Mouse (Mus musculus): ENCODE data around the gene Cacna1c. TPM values are rescaled to one million over a fixed set of nuclear protein-coding genes. Genes with fewer than 3 reads are reported as not detected.

The Cacna1c gene
- polyA plus RNA-seq, 1 experiment = 16.7 TPM

DNA sequence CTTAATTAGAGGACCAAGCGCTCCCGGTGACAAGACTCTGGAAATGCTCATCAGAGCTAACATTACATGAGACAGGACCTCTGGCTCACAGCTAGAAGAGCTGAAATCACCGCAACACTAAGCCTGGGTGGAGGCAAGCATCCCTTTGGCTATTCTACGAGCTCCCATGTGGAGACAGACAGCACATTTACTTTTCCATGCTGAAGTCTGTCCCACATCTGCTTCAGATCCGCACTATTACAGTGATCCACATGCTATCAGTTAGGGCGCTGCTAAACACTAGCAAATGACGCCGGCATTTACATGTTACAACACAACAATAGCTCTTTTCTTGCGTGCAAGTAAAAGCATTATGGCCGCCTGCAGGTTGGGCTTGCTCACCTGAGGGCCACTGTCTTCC lies 178.7 kb downstream of the Cacna1c start:
- 85% methylated on average over 10 of the region's 10 CpGs for WGBS
- TF ChIP-seq POLR2A (IDR thresholded peaks at IDR 0.05; ENCODE audit: borderline replicate concordance, insufficient read depth, low read length) = no peak
- no peak for TF ChIP-seq CTCF (IDR thresholded peaks at IDR 0.05; ENCODE audit: borderline replicate concordance, insufficient read depth, low read depth, low read length)
- no peak overlapping the region for H3K27ac ChIP-seq (ENCODE audit: insufficient read depth, low read length)
- peaks cover 19% of the 10 kb centered on the region for H3K4me1 ChIP-seq (ENCODE audit: control insufficient read depth, insufficient read depth, low read length)
- no peaks in the 10 kb centered on the region for H3K27me3 ChIP-seq (ENCODE audit: control insufficient read depth, insufficient read depth, low read length)
- no peak for DNase-seq
- H3K4me3 ChIP-seq (replicated peaks; ENCODE audit: insufficient read depth, low read depth, low read length) = no peak overlapping the region

DNA sequence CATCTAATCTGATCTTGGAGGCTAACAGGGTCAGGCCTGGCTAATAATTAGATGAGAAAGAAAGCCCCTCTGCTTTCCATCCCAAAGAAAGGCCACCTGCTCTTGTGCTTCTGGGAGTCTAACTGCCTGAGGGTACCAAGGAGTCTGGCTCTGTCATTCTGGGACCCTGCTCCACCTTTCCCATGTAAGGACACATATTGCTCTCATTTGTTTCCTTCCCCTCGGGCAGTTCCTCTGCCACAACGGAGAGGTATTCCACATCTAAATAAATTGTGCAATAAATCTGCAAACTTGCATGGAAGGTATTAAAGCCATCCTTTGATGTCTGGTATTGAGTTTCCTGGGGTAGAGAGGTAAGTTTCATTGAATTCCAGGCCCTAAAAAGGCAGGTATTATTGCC lies 180.9 kb downstream of the Cacna1c start:
- peaks cover 15% of the 10 kb centered on the region for H3K4me1 ChIP-seq (ENCODE audit: control insufficient read depth, insufficient read depth, low read length)
- 84% methylated on average over 2 of the region's 2 CpGs for whole genome bisulfite sequencing

GRCm38 (mm10) chr6:119013168-119014098 lies 182.8 kb downstream of the Cacna1c start:
- TF ChIP-seq POLR2A (IDR thresholded peaks at IDR 0.05; ENCODE audit: borderline replicate concordance, insufficient read depth, low read length) (no peak), CTCF (IDR thresholded peaks at IDR 0.05; ENCODE audit: borderline replicate concordance, insufficient read depth, low read depth, low read length) (no peak)
- Histone ChIP-seq H3K27ac (ENCODE audit: insufficient read depth, low read length) (no peak overlapping the region), H3K4me3 (replicated peaks; ENCODE audit: insufficient read depth, low read depth, low read length) (no peak overlapping the region), H3K4me1 (ENCODE audit: control insufficient read depth, insufficient read depth, low read length) (peaks cover 15% of the 10 kb centered on the region), H3K27me3 (ENCODE audit: control insufficient read depth, insufficient read depth, low read length) (no peaks in the 10 kb centered on the region)
- DNase-seq = no peak
- WGBS = 90% methylated on average over 13 of the region's 13 CpGs

More for the DNA sequence above, 180.9 kb downstream of the Cacna1c start:
- Histone ChIP-seq H3K4me3 (replicated peaks; ENCODE audit: insufficient read depth, low read depth, low read length) (no peak overlapping the region), H3K27me3 (ENCODE audit: control insufficient read depth, insufficient read depth, low read length) (no peaks in the 10 kb centered on the region), H3K27ac (ENCODE audit: insufficient read depth, low read length) (no peak overlapping the region)
- no peak for TF ChIP-seq CTCF (IDR thresholded peaks at IDR 0.05; ENCODE audit: borderline replicate concordance, insufficient read depth, low read depth, low read length)
- TF ChIP-seq POLR2A (IDR thresholded peaks at IDR 0.05; ENCODE audit: borderline replicate concordance, insufficient read depth, low read length) = no peak
- DNase-seq = no peak

DNA sequence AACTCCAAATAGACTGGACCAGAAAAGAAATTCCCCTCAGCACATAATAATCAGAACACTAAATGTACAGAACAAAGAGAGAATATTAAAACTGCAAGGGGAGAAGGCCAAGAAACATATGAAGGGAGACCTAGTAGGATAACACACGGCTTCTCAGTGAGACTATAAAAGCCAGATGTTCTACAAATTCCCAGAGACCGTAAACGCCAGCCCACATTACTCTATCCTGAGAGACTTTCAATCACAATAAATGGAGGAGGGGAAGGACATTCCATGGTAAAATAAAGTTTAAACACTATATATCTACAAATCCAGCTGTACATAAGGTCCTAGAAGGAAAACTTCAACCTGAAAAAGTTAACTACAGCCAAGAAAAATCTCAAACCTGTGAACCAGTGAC lies 185.3 kb downstream of the Cacna1c start:
- 85% methylated on average over 3 of the region's 3 CpGs for WGBS
- Histone ChIP-seq H3K4me3 (replicated peaks; ENCODE audit: insufficient read depth, low read depth, low read length) (no peak overlapping the region), H3K4me1 (ENCODE audit: control insufficient read depth, insufficient read depth, low read length) (peaks cover 11% of the 10 kb centered on the region)

GRCm38 (mm10) chr6:119009526-119009925 lies 186.7 kb downstream of the Cacna1c start:
- peak; percentile 58 to 68 for DNase-seq
- Histone ChIP-seq H3K4me1 (ENCODE audit: control insufficient read depth, insufficient read depth, low read length) (peaks cover 8% of the 10 kb centered on the region), H3K27ac (ENCODE audit: insufficient read depth, low read length) (peak overlapping the region; percentile 19; the same call in 1 of the 2 replicates), H3K27me3 (ENCODE audit: control insufficient read depth, insufficient read depth, low read length) (no peaks in the 10 kb centered on the region), H3K4me3 (replicated peaks; ENCODE audit: insufficient read depth, low read depth, low read length) (no peak overlapping the region)
- TF ChIP-seq POLR2A (IDR thresholded peaks at IDR 0.05; ENCODE audit: borderline replicate concordance, insufficient read depth, low read length) (no peak), CTCF (IDR thresholded peaks at IDR 0.05; ENCODE audit: borderline replicate concordance, insufficient read depth, low read depth, low read length) (no peak)
- 31% methylated on average over 7 of the region's 7 CpGs for WGBS

More for the DNA sequence above, 185.3 kb downstream of the Cacna1c start:
- H3K27ac ChIP-seq (ENCODE audit: insufficient read depth, low read length) = no peak overlapping the region
- TF ChIP-seq CTCF (IDR thresholded peaks at IDR 0.05; ENCODE audit: borderline replicate concordance, insufficient read depth, low read depth, low read length) (no peak), POLR2A (IDR thresholded peaks at IDR 0.05; ENCODE audit: borderline replicate concordance, insufficient read depth, low read length) (no peak)
- no peak for DNase-seq
- no peaks in the 10 kb centered on the region for H3K27me3 ChIP-seq (ENCODE audit: control insufficient read depth, insufficient read depth, low read length)

DNA sequence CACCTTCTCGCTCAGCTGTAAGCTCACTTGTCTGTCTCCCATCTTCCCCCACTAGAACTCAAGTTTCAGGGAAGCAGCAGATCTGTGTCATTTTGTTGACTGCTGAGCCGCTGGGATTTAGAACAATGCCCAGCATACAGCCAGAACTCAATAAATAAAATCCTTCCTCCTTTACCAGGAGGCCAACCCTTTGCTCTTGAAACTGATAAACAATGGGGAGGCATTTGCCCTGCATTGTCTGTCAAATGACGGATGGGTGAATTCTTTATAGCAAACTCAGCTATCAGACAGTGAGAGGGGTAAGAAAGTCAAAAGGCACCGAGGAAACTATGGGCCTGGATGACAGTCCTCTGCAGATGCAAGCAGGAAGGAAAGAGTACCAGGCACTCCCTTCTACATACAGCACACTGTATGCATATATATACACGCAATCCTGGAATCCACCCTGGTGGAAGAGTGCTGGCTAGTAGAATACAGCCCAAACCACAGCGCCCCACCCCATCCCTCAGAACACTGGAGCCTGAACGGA lies 187.5 kb downstream of the Cacna1c start:
- no peak for DNase-seq
- Histone ChIP-seq H3K27me3 (ENCODE audit: control insufficient read depth, insufficient read depth, low read length) (no peaks in the 10 kb centered on the region), H3K27ac (ENCODE audit: insufficient read depth, low read length) (no peak overlapping the region), H3K4me3 (replicated peaks; ENCODE audit: insufficient read depth, low read depth, low read length) (no peak overlapping the region), H3K4me1 (ENCODE audit: control insufficient read depth, insufficient read depth, low read length) (peaks cover 8% of the 10 kb centered on the region)
- 81% methylated on average over 7 of the region's 7 CpGs for WGBS
- TF ChIP-seq POLR2A (IDR thresholded peaks at IDR 0.05; ENCODE audit: borderline replicate concordance, insufficient read depth, low read length) (no peak), CTCF (IDR thresholded peaks at IDR 0.05; ENCODE audit: borderline replicate concordance, insufficient read depth, low read depth, low read length) (no peak)

- no peaks in the 10 kb centered on the region for H3K27me3 ChIP-seq (ENCODE audit: control insufficient read depth, insufficient read depth, low read length)
- 94% methylated on average over 5 of the region's 5 CpGs for WGBS
- no peak for TF ChIP-seq CTCF (IDR thresholded peaks at IDR 0.05; ENCODE audit: borderline replicate concordance, insufficient read depth, low read depth, low read length)
- TF ChIP-seq POLR2A (IDR thresholded peaks at IDR 0.05; ENCODE audit: borderline replicate concordance, insufficient read depth, low read length) = no peak
- H3K4me3 ChIP-seq (replicated peaks; ENCODE audit: insufficient read depth, low read depth, low read length) = no peak overlapping the region
- no peak for DNase-seq
- no peak overlapping the region for H3K27ac ChIP-seq (ENCODE audit: insufficient read depth, low read length)
- peaks cover 14% of the 10 kb centered on the region for H3K4me1 ChIP-seq (ENCODE audit: control insufficient read depth, insufficient read depth, low read length)
Measured at GRCm38 (mm10) chr6:119004596-119004995, 191.6 kb downstream of the Cacna1c start.
